Mouse (Mus musculus) monocyte, adult 2 months (primary cell): ENCODE data around the gene Lrmp.
A peak's percentile ranks its signal among the peaks of the same experiment; 100 is the strongest.

Experiments
- DNase-seq, 2 experiments: peaks; one replicate each; pipeline ENCODE4 v3.0.0; 2022; ENCODE audit warnings: low spot score in 2 of 2, low read depth in 1 of 2

Lrmp gene

DNA sequence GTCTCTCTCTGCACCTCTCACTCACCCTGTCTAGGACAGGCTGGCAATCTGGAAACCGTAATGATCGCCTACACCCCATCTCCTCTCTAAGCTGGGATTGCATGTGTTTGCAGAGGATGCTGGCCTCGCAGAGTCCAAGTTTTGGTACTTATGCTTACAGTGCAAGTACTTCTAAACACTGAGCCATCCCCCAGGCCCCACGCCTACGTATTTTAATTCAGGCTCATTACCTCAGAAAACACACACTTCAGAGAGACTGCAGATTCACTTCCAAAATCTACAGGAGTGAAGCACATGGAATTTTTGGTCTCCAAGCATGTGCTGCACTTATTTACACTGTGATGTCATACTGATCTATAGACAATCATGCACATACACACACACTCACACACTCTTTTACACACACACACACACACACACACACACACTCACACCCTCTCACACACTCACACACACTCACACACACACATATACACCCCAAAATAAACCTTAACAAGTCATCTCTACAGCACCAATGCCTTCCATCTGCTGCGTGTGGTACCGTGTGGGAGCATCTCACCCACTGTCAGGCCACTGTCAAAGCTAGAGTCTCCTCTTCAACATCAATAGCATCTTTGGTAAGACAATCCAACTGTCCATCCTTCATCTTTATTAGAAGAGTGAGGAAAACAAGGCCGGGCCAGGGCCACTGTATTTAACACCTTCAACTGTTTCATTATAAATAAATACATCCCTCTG is 82.7 kb downstream of the Lrmp start:
- DNase-seq: no peak

DNA sequence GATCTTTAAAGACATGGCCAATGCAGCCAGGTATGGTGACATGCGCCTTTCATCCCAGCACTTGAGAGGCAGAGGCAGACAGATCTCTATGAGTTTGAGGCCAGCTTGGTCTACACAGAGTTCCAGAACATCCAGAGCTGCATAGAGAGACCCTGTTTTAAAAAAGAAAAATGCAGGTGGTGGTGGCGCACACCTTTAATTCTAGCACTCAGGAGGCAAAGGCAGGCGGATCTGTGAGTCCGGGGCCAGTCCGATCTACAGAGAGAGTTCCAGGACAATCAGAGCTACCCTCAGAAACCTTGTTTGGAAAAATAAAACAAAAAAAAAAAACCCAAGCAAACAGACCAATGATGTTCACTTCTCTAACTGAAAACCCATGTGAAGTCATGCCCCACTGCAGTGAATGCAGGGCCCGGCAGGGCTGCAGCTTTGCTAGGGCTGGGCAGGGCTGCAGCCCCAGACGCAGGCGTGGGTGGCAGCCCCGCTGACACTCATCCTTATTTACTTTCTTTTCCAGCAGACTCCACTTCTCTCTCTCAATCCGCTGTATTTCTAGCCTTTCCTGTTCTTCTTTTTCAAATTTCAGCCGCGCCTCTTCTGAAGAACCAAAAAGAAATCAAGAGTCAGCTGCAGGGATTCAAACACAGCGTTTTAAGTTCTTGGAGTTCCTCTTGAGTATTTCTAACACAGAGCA is 87.1 kb downstream of the Lrmp start:
- DNase-seq: no peak

DNA sequence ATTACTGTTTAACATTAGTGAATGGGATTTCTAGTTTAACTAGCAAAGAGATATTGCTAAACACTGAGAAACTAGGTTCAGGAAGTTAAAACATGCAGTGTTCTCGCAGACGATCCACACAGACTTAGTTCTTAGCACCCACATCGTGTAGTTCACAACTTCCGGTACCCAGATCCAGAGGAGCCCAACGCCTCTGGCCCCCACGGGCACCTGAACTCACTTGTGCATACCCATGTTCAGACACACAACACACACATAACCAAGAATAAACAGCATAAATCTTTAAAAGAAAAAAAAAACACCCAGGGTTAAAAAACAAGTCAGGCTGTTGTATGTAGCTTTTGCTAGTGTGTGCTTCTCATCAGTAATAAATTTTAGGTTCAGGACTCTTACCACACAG is 89.0 kb downstream of the Lrmp start:
- DNase-seq: no peak

GRCm38 (mm10) chr6:145205142-145205541 is 89.7 kb downstream of the Lrmp start:
- no peak for DNase-seq

DNA sequence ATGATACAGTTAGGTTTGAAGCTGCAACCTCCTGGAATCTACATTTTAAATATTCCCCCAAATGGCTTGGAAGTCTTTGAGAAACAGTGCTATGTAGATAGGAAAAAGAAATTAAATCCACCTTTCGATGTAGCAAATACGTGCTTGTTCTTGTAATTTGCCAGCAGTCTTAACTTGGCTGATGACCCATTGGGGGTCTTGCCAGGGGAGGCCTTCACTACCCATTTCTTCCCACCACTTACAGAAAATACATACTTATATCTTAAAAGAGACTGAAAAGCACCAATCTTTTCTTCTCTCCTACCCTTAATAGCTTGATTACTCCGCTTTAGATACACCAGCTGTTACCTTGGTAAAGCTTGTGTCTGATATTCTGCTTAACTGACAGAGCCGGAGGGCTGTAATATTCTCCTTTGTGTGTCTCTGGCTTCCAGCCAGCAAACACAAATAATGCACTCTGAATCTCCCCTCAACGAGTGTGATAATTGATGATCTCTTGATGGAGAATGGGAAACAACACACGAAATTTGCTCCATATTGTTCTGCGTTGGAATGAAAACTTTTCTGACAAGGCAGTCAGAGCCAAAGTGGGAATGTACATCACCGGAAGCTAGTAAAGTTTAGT is 94.7 kb downstream of the Lrmp start:
- no peak for DNase-seq

- DNase-seq: peak; percentile 97
Measured at GRCm38 (mm10) chr6:145210816-145211338, 95.4 kb downstream of the Lrmp start, which contains the start of the genes Casc1 and Etfrf1. Casc1 (minus strand) TSS chr6:145211005. Etfrf1 (plus strand) TSS chr6:145211134.

GRCm38 (mm10) chr6:145211376-145212305 is 96.2 kb downstream of the Lrmp start:
- no peak for DNase-seq

DNA sequence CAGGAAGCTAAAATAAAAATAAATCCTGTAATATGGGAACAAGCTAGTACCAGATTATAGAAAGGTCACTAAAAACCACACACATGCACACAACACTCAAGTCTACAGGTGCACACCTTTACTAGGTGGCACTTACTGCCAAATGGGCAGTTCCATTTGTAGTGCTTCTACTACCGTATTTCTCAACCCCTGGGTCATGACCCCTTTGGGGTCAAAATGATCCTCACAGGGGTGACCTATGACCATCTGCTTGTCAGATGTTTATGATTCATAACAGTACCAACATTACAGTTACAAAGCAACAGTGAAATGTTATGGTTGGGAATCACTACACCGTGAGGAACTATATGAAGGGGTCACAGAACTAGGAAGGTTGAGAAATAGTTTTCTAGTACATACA is 98.5 kb downstream of the Lrmp start:
- DNase-seq: no peak

DNA sequence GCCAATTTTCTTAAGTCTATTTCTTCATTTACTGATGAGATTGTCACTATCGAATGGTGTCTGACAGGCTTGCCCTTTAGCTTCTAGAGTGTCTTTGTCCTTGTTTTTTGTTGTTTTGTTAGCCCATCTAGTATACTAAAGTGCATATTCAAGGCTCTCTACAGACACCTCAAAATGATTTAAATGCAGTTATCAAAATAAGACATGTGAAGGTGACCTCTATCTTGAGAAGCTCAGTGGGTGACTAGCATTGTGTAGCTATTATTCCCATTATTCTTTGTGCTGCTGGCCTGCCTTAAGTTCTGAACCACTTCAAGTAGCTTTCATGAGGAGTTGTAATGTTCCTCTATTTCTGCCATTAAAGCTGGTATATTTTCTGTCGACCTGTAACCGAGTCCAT is 100.4 kb downstream of the Lrmp start:
- DNase-seq: no peak

GRCm38 (mm10) chr6:145224246-145224645 is 108.8 kb downstream of the Lrmp start:
- no peak for DNase-seq
